Mouse (Mus musculus): ENCODE results near the gene Stau1.

Stau1 gene

DNA sequence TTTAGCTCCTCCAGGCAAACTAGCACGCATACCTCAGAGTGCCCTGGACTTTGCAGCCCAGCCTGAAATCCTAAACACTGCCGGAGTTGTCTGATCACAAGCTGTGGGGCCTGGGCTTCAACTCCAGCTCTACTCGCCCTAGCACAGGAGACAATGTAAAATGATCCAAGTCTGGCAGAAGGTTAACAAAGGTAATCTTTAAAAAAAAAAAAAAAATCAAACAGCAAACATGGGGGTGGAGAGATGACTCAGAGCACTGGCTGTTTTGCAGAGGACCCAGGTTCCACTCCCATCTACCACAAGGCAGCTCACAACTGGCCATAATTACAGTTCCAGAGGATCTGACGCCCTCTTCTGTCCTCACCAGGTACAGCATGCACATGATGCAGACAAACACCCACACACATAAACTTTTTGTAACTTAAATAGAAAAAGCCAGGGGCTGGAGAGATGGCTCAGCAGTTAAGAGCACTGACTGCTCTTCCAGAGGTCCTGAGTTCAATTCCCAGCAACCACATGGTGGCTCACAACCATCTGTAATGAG is 12.7 kb downstream of the Stau1 start:
- no peak for DNase-seq

GRCm38 (mm10) chr2:166980161-166980560 is 15.9 kb downstream of the Stau1 start:
- DNase-seq: no peak

- no peak for DNase-seq
These were observed 18.6 kb downstream of the Stau1 start for GRCm38 (mm10) chr2:166977490-166977889.

DNA sequence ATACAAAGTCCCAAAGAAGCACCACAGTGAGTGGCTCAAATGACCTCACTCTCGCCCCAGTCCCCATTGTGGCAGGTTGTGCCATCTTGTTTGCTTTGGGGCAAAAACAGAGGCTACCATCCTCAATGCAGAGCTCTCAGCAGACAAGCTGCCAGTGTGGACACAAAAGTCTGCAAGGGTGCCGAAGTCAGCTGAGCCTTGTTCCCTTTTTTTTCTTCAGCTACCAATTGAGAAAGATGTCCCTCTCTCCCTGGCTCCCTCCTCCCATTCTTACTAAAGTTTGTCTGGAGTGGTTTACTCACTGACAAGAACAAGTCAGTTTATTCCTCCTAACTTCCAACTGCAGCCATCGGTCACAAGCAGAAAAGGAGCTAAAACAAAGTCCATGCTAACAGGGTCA is 19.7 kb downstream of the Stau1 start:
- no peak for DNase-seq

DNA sequence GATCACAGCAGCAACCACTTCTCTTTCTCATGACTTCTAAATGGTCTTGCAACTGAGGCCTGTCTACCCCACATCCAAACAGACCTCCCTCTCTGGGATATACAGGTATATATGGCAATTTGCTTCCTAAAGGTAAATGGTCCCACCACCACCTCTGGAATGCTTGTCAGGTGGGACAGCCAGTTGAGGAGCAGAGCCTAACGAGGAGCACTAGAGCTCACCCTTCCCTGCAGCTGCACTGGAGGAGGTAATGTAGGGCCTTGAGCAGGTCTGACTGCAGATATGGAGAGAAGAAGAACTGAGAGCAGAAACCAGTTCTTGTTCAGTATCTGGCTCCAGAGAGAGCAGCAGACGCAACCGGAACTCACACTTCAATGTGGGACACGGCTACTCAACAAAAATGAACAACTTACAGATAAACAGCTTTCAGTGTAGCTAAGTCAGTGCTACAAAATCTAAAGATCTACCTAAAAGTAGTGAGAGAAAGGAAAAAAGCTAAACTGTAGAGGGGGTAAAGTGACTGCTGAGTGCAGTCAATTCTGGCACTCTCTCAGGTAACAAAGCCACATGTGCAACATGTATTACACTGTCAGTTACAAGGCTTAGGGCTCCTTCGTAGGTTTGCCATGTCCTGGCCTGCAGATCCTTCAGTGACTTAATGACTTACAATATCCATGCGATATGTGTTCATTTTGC is 21.8 kb downstream of the Stau1 start:
- no peak for DNase-seq

GRCm38 (mm10) chr2:166973153-166973552 is 22.9 kb downstream of the Stau1 start:
- DNase-seq: no peak

GRCm38 (mm10) chr2:166964773-166965172 is 31.3 kb downstream of the Stau1 start:
- DNase-seq: no peak

- DNase-seq: no peak
These were observed 32.8 kb downstream of the Stau1 start for GRCm38 (mm10) chr2:166963257-166963656.

DNA sequence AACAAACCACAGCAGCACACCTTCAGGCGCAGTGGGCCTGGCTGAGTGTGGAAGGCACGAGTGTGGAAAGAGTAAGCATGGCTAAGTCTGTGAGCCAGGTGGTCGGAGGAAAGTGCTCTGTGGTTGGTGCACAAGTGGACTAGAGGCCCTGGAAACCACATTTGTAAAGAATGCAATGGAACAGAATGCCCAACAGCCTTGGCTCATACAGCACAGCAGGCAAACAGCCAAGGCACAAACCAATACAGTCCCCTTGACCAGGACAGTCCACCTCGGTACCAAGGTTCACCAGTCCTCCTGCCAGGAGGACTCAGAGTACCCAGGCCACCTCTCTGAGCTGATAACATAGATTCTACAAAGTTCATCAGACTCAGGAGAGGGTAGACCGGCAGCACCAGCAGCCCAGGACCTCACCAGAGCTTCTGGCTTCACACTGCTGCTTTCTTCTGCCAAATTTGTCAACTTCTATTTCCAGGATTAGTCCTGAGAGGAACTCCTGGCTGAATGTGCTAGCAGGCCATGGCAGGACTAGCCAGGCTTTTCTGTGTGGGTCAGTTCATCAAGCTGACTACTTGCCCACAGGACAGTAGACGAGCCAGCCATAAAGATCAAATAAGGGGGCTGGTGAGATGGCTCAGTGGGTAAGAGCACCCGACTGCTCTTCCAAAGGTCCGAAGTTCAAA is 35.3 kb downstream of the Stau1 start:
- no peak for DNase-seq

DNA sequence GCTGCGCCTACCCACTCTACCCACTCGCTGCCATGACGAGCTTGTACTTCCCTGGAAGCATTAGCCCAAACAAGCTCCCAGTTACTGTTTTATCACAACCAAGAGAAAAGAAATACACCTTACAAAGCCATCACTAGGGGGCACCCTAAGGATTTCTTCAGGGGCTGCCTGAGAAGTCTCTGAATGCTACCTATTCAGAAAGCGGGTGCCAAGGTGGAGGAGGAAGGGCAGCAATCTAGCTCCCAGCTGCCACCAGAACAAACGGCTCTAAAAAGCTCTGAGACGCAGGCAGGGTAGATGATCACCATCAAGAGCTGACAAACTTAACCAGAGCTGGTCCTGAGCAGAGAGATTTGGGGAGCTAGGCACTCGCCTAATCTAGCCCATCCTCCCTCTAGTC is 39.3 kb downstream of the Stau1 start:
- DNase-seq: peak in 1 of 2 experiments; percentile 14

DNA sequence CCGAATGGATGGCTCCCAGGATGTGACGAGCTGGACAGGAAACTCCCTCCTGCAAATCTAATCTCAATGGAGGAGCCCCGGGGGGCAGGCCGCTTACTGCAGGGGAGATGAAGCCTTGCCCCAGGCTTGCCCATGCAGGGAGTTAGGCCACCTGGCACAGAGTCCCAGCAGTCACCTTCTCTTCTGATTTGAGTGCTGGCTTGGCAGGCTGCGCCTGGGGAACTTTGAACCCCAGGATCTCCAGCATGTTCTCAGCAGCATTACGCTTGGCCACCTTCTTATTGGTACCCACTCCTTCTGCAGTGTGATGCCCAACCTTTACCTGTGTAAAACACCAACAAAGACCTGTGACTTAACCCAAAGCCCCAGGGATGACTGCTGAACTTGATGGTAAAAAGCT is 43.9 kb downstream of the Stau1 start:
- no peak for DNase-seq

DNA sequence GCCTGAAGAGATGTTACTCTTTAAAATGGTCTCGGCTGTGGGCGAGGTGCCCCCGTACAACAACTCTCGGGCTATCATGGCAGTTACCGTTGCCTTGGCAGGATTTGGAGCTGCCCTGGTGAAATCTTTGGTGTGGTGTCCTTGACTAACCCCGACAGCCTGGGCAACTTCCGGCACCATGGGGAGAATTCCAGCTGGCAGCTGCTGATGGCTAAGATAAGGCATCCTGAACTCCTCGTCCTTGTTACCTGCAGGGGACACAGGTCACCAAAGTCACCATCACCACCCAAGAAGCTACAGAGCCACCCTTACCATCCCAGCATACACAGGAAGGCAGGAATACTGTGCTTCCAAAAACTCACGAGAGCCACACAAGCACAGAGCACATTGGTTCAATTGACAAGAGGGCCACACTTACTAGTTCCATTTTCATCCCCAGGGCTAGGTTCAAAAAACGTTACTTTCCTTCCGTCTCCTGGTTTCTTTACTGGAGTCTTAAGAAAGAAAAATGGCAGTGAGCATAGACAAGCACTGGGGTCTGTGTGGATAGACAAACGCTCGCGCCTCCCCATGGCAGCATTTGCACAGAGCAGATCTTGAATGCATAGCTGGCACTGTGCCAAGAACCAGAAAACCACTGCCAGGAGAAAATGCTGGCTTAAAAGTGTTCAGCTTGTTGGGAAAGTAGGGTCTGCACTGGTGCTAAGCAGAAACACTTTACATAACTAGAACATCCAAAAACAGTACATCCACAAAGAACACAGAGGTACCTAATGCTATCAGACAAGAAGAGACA is 45.0 kb downstream of the Stau1 start:
- DNase-seq: no peak

DNA sequence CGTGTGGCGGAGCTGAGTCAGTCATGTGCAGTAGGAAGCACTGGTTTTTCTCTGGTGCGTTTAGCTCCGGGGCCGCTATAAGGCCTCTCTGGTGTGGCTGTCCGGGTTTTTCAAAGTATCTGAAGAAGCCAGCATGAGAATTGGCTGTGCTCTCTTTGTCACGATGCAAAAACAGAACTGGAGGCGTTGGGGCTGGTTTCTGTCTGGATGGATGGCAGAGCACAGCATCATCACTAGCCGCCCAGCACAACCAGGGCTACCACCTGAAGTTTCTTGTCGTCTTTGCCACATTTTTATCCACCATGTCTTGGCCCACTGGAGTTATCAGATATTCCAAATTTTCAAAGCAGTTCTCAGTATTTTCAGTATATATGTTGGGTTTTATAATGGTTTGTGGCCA is 47.2 kb downstream of the Stau1 start:
- DNase-seq: no peak

- no peak for DNase-seq
These were observed 47.9 kb downstream of the Stau1 start for GRCm38 (mm10) chr2:166948246-166948645.

- DNase-seq: no peak
These were observed 50.6 kb downstream of the Stau1 start for GRCm38 (mm10) chr2:166945456-166945855.

DNA sequence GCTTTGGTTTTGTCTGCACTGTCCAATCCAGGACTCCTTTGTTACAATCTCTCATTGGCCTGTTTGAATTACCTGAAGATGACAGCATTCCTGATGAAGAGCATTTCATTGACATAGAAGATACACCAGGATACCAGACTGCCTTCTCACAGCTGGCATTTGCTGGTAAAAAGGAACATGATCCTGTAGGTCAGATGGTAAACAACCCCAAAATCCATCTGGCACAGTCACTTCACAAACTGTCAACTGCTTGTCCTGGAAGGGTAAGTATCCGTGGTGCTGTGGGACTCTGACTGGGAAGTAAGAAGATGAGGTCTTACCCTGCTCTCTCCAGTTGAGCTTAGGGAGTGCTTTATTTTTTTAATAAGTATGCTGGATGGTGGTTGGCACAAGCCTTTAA is 51.8 kb downstream of the Stau1 start:
- no peak for DNase-seq

DNA sequence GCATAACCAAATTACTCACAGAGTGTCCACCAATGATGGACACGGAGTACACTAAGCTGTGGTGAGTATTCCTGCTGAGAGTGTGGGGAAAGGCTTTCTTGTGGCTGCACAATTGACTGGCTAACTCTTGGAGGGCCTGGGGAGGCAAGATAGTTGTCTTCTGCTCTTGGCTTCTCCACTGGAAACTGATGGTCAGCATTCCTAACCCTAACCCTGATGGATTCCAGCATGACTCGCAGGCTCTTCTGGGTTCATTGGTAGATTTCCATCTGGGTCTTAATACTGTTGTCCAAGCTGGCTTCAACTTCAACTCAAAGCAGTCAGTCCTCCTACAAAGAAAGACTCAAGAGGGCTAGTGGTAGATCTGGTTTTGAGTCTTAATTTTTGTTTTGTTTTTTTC is 53.0 kb downstream of the Stau1 start:
- DNase-seq: no peak

DNA sequence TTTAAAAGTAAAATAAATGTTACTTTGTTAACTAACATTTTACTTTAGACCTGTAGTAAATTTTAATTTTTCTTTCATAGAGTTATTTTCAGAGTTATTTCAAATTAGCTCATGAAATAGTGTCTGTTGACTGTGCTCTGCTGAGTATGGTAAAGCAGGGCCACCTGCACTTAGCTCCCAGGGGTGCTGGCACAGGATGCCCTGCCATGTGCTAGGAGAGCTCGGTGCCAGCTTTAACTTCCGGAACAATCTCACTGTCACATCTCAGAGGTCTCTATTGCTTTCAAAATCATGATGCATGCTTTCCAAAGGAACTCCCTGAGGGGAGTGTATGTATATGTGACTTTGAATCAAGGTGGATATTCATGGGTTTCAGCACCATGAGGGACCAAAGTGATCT is 59.9 kb downstream of the Stau1 start:
- no peak for DNase-seq

DNA sequence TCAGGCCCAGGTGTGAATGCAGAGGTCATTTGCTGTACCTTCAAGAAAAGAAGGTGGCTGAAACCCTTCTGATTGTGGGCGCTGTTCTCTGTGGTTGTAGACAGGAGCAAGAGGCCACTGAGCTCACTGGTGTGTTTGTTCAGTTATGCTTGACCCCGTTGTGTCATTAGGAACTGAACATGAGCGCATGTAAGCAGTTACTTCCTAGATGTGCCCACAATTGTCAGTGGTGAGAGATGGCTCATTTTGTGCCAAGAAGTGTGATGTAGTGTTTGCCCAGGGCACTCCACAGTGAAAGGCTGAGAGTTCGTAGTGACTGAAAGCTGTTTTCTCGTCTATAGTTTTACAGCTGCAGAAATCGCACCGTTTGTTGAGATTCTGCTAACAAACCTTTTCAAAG is 60.5 kb downstream of the Stau1 start:
- no peak for DNase-seq

- DNase-seq: no peak
These were observed 61.7 kb downstream of the Stau1 start for GRCm38 (mm10) chr2:166934416-166934815.

- DNase-seq: no peak
These were observed 62.2 kb downstream of the Stau1 start for GRCm38 (mm10) chr2:166933943-166934342.

DNA sequence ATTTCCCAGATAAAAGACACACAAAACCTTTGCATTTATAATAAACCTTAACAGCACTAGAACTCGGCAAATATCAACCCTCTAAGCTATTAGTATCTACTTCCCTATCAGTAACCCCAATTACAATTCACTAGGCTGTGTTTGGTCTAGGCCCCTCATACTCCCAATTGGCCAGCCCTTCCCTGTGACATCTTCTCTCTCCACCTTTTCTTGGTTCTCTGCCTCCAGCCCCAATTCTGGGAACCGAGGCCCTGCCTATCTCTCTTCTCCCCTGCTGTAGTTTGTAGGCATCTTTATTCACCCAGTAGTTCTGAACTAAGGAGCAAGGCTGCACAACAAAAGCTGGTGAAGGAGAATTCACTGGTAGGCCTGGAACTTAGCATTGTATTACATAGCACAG is 72.1 kb downstream of the Stau1 start:
- no peak for DNase-seq

GRCm38 (mm10) chr2:166910536-166910935 is 85.6 kb downstream of the Stau1 start:
- no peak for DNase-seq

DNA sequence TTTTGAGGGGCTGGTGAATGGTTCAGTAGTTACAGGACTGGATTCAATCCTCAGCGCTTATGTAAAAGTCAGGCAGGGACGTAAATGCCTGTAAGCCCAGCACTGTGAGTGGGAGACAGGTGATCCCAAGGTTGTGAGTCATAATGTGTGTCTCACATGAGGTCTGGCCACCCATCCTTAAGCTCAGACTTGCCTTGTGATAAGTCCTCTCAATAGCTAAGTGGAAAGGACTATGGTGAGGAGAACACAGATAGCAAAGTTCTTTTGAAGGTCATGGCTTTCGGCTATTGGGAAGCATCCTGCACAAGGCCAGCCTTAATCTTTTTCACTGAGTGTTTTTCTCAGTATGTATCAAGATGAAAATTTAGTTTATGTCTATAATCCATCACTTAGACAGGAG is 86.4 kb downstream of the Stau1 start:
- no peak for DNase-seq
